Mouse (Mus musculus) stomach, postnatal 0 days (tissue): ENCODE measurements around the gene Olfr885.

Source experiments
- CTCF ChIP-seq: IDR thresholded peaks from 2 replicates; pipeline ENCODE4 v1.5.1; 2016; ENCODE audit warnings: antibody characterized with exemption, low read depth, mild to moderate bottlenecking, moderate library complexity
- EP300 ChIP-seq: optimal IDR thresholded peaks from 2 replicates; pipeline ENCODE3; 2016; ENCODE audit warnings: antibody characterized with exemption

- TF ChIP-seq CTCF: no peak
- TF ChIP-seq EP300: no peak
Observed at GRCm38 (mm10) chr9:38046255-38046654, 14.9 kb upstream of the Olfr885 start, which contains the start of gene Olfr884.
